23 mouse cellular contexts compared by ENCODE assay signal in genomic region chr2:25078967-25079366, GRCm38 (mm10). TPM values are rescaled to one million over a fixed set of nuclear protein-coding genes. Genes with fewer than 3 reads are reported as not detected.
DNase-seq lines count a peak whose midpoint lies in the region; ATAC-seq lines count a peak whose summit lies in the region.
"Had no signal": no experiment of that assay in that cellular context is flagged by ENCODE, and none has a peak within 500 bp of the region (broad histone marks: within the 10 kb centered on the region; RNA-seq: fewer than 3 reads in every experiment).

No protein-coding gene starts in this region.

- H3K36me3 ChIP-seq in intestine, embryonic 15.5 days, result no peaks in the 10 kb centered on the region
- no peaks in the 10 kb centered on the region for H3K36me3 ChIP-seq in intestine, embryonic 16.5 days (ENCODE audit: control insufficient read depth, insufficient read depth, low read length)
- H3K36me3 ChIP-seq in kidney, embryonic 16.5 days (ENCODE audit: insufficient read depth, low read length), result no peaks in the 10 kb centered on the region
- no peaks in the 10 kb centered on the region for H3K36me3 ChIP-seq in liver, embryonic 13.5 days
- H3K36me3 ChIP-seq: embryonic facial prominence, embryonic 13.5 days; hindbrain, embryonic 10.5 days; limb, embryonic 10.5 days; midbrain, embryonic 13.5 days had no signal

- no peak overlapping the region for H3K9ac ChIP-seq in intestine, embryonic 15.5 days
- no peak overlapping the region for H3K9ac ChIP-seq in intestine, embryonic 16.5 days (ENCODE audit: low read depth, low read length)
- no peak overlapping the region for H3K9ac ChIP-seq in kidney, embryonic 16.5 days (replicated peaks; ENCODE audit: low read length)
- H3K9ac ChIP-seq in liver, embryonic 13.5 days, result no peak overlapping the region
- H3K9ac ChIP-seq: embryonic facial prominence, embryonic 13.5 days; lung, embryonic 14.5 days; midbrain, embryonic 13.5 days had no signal

- no peak overlapping the region for H3K4me2 ChIP-seq in intestine, embryonic 15.5 days (replicated peaks)
- H3K4me2 ChIP-seq in intestine, embryonic 16.5 days (ENCODE audit: low read depth, low read length), result peak overlapping the region; percentile 8
- H3K4me2 ChIP-seq in kidney, embryonic 16.5 days (replicated peaks; ENCODE audit: low read depth, low read length), result no peak overlapping the region
- H3K4me2 ChIP-seq in liver, embryonic 13.5 days, result no peak overlapping the region
- H3K4me2 ChIP-seq: embryonic facial prominence, embryonic 13.5 days; lung, embryonic 14.5 days; midbrain, embryonic 13.5 days had no signal

- H3K9me3 ChIP-seq in intestine, embryonic 15.5 days, result no peaks in the 10 kb centered on the region
- H3K9me3 ChIP-seq in intestine, embryonic 16.5 days (ENCODE audit: control insufficient read depth, low read length), result no peaks in the 10 kb centered on the region
- H3K9me3 ChIP-seq in kidney, embryonic 16.5 days (ENCODE audit: low read length), result no peaks in the 10 kb centered on the region
- H3K9me3 ChIP-seq in liver, embryonic 13.5 days (replicated peaks), result no peaks in the 10 kb centered on the region
- H3K9me3 ChIP-seq: embryonic facial prominence, embryonic 13.5 days; hindbrain, embryonic 10.5 days; limb, embryonic 10.5 days; midbrain, embryonic 13.5 days had no signal

- intact Hi-C loops in heart, postnatal 14 days (cut with DNase I), result no loop called here

- 50% methylated on average over 1 of the region's 1 CpGs for WGBS in intestine, embryonic 15.5 days
- WGBS in intestine, embryonic 16.5 days, result 46% methylated on average over 1 of the region's 1 CpGs
- WGBS in kidney, embryonic 16.5 days, result 63% methylated on average over 1 of the region's 1 CpGs
- 65% methylated on average over 1 of the region's 1 CpGs for WGBS in liver, embryonic 13.5 days (ENCODE audit: insufficient replicate concordance)

- DNase-seq in liver, embryonic 13.5 days, result no peak
- no peak for DNase-seq in embryo, embryonic 10 days (ENCODE audit: low spot score)
- DNase-seq in heart, postnatal 14 days, result no peak
- DNase-seq: adrenal gland, adult 8-10 months; cerebellum, adult 9-11 months; gastrocnemius, postnatal 36 days; lung, embryonic 14.5 days; thymus, postnatal 36 days had no signal

- no peak overlapping the region for H3K4me3 ChIP-seq in intestine, embryonic 15.5 days (replicated peaks)
- H3K4me3 ChIP-seq in intestine, embryonic 16.5 days (ENCODE audit: low read length), result no peak overlapping the region
- H3K4me3 ChIP-seq in kidney, embryonic 16.5 days (ENCODE audit: low read length), result no peak overlapping the region
- H3K4me3 ChIP-seq in liver, embryonic 13.5 days (replicated peaks), result no peak overlapping the region
- H3K4me3 ChIP-seq: embryonic facial prominence, embryonic 13.5 days; hindbrain, embryonic 10.5 days; layer of hippocampus, adult 2 months; limb, embryonic 10.5 days; midbrain, embryonic 13.5 days; myocyte had no signal

- 0 out of 2 replicates have a peak, but pooled peaks cover 7% of the 10 kb centered on the region for H3K4me1 ChIP-seq in intestine, embryonic 15.5 days (replicated peaks)
- H3K4me1 ChIP-seq in intestine, embryonic 16.5 days (ENCODE audit: control insufficient read depth, insufficient read depth, low read length), result peaks cover 7% of the 10 kb centered on the region
- peaks cover 11% of the 10 kb centered on the region for H3K4me1 ChIP-seq in kidney, embryonic 16.5 days (ENCODE audit: insufficient read depth, low read length)
- H3K4me1 ChIP-seq in liver, embryonic 13.5 days (replicated peaks), result peaks cover 4% of the 10 kb centered on the region; the same call in 1 of the 2 replicates
- H3K4me1 ChIP-seq: embryonic facial prominence, embryonic 13.5 days; hindbrain, embryonic 10.5 days; limb, embryonic 10.5 days; midbrain, embryonic 13.5 days had no signal

- peak; percentile 55 for ATAC-seq in intestine, embryonic 15.5 days
- peak; percentile 63 for ATAC-seq in intestine, embryonic 16.5 days
- no peak for ATAC-seq in kidney, embryonic 16.5 days (ENCODE audit: low FRiP score, low TSS enrichment)
- no peak for ATAC-seq in liver, embryonic 13.5 days (ENCODE audit: low read depth)
- no peak for ATAC-seq in megakaryocyte-erythroid progenitor cell, adult 5-6 weeks (replicated peaks; ENCODE audit: low FRiP score, low TSS enrichment, poor library complexity, severe bottlenecking)
- ATAC-seq: forebrain, embryonic 16.5 days; midbrain, embryonic 13.5 days had no signal

- peak overlapping the region; percentile 25; the same call in 1 of the 2 replicates for H3K27ac ChIP-seq in intestine, embryonic 15.5 days
- peak overlapping the region; percentile 75 for H3K27ac ChIP-seq in intestine, embryonic 16.5 days (ENCODE audit: low read length)
- H3K27ac ChIP-seq in kidney, embryonic 16.5 days (ENCODE audit: low read length), result peak overlapping the region; percentile 63
- H3K27ac ChIP-seq in liver, embryonic 13.5 days, result peak overlapping the region; percentile 9; the same call in 1 of the 2 replicates
- H3K27ac ChIP-seq: embryonic facial prominence, embryonic 13.5 days; hindbrain, embryonic 10.5 days; layer of hippocampus, adult 2 months; limb, embryonic 10.5 days; midbrain, embryonic 13.5 days had no signal

- H3K27me3 ChIP-seq in intestine, embryonic 15.5 days (replicated peaks), result no peaks in the 10 kb centered on the region
- H3K27me3 ChIP-seq in intestine, embryonic 16.5 days (replicated peaks; ENCODE audit: control insufficient read depth, insufficient read depth, low read length), result no peaks in the 10 kb centered on the region
- H3K27me3 ChIP-seq in kidney, embryonic 16.5 days (ENCODE audit: insufficient read depth, low read length), result no peaks in the 10 kb centered on the region
- H3K27me3 ChIP-seq in liver, embryonic 13.5 days, result peaks cover 18% of the 10 kb centered on the region
- H3K27me3 ChIP-seq: midbrain, embryonic 13.5 days had no signal

RNA-seq across cellular contexts. Expression of gene Entpd8, which starts 1.1 kb away (rescaled TPM):
- 8.9 and 11.7 TPM in 2 replicates for polyA plus RNA-seq in intestine, embryonic 15.5 days (2015; fragmentation: Nextera tagmentation; extraction: Ambion mirVana)
- polyA plus RNA-seq in intestine, embryonic 16.5 days (2015; fragmentation: Nextera tagmentation; extraction: Ambion mirVana), result 14.3 and 16.7 TPM in 2 replicates
- polyA plus RNA-seq in kidney, embryonic 16.5 days (2015; fragmentation: Nextera tagmentation; extraction: Ambion mirVana), result 8.6 and 10.0 TPM in 2 replicates
- 1.6 and 2.2 TPM in 2 replicates for polyA plus RNA-seq in liver, embryonic 13.5 days (2015; fragmentation: Nextera tagmentation; extraction: Ambion mirVana)
- total RNA-seq in megakaryocyte-erythroid progenitor cell, adult 5-6 weeks (2014; fragmentation: Nextera tagmentation), result not detected in 2 replicates
- not detected in 2 replicates for total RNA-seq in megakaryocyte-erythroid progenitor cell, adult 5-6 weeks (2017)
- not detected for total RNA-seq in heart, postnatal 14 days (2021)
- total RNA-seq: layer of hippocampus, adult 2 months; left cerebral cortex, adult 18-20 months; megakaryocyte progenitor cell, adult 5-6 weeks had no signal
- polyA plus RNA-seq: embryonic facial prominence, embryonic 13.5 days; forebrain, embryonic 16.5 days; hindbrain, embryonic 10.5 days; limb, embryonic 10.5 days; lung, embryonic 14.5 days; midbrain, embryonic 13.5 days; myocyte had no signal

RNA-seq across cellular contexts. Expression of gene Noxa1, which starts 16.0 kb away (rescaled TPM):
- 5.6 and 10.0 TPM in 2 replicates for polyA plus RNA-seq in intestine, embryonic 15.5 days (2015; fragmentation: Nextera tagmentation; extraction: Ambion mirVana)
- 6.5 and 7.9 TPM in 2 replicates for polyA plus RNA-seq in intestine, embryonic 16.5 days (2015; fragmentation: Nextera tagmentation; extraction: Ambion mirVana)
- polyA plus RNA-seq in kidney, embryonic 16.5 days (2015; fragmentation: Nextera tagmentation; extraction: Ambion mirVana), result 0.39 and 0.65 TPM in 2 replicates
- polyA plus RNA-seq in liver, embryonic 13.5 days (2015; fragmentation: Nextera tagmentation; extraction: Ambion mirVana), result 1.1 and 1.6 TPM in 2 replicates
- not detected in 2 replicates for total RNA-seq in megakaryocyte-erythroid progenitor cell, adult 5-6 weeks (2014; fragmentation: Nextera tagmentation)
- total RNA-seq in megakaryocyte-erythroid progenitor cell, adult 5-6 weeks (2017), result 1.1 TPM in 1 of 2 replicates, not detected in the other
- not detected for total RNA-seq in heart, postnatal 14 days (2021)
- total RNA-seq: adrenal gland, adult 8-10 months; gastrocnemius, postnatal 36 days; layer of hippocampus, adult 2 months; left cerebral cortex, adult 18-20 months; megakaryocyte progenitor cell, adult 5-6 weeks had no signal
- polyA plus RNA-seq: embryonic facial prominence, embryonic 13.5 days; forebrain, embryonic 16.5 days; heart, embryonic 16.5 days; myocyte; neural tube, embryonic 14.5 days had no signal

RNA-seq across cellular contexts. Expression of gene Nsmf, which starts 24.8 kb away (rescaled TPM):
- 48.8 and 50.6 TPM in 2 replicates for polyA plus RNA-seq in intestine, embryonic 15.5 days (2015; fragmentation: Nextera tagmentation; extraction: Ambion mirVana)
- 39.1 and 45.5 TPM in 2 replicates for polyA plus RNA-seq in intestine, embryonic 16.5 days (2015; fragmentation: Nextera tagmentation; extraction: Ambion mirVana)
- polyA plus RNA-seq in kidney, embryonic 16.5 days (2015; fragmentation: Nextera tagmentation; extraction: Ambion mirVana), result 101 and 103 TPM in 2 replicates
- 8.0 and 10.2 TPM in 2 replicates for polyA plus RNA-seq in liver, embryonic 13.5 days (2015; fragmentation: Nextera tagmentation; extraction: Ambion mirVana)
- total RNA-seq in megakaryocyte-erythroid progenitor cell, adult 5-6 weeks (2014; fragmentation: Nextera tagmentation), result 17.1 and 34.5 TPM in 2 replicates
- 5.9 and 21.1 TPM in 2 replicates for total RNA-seq in megakaryocyte-erythroid progenitor cell, adult 5-6 weeks (2017)
- total RNA-seq in heart, postnatal 14 days (2021), result 10 to 100 TPM; 33.6 to 35.4 TPM

Comparison
In these comparisons a context has a peak if more than half of its experiments do, and no peak if none do; other contexts are left out.
1. ATAC-seq: peak in intestine, embryonic 15.5 days (single experiment) and intestine, embryonic 16.5 days (single experiment); none in kidney, embryonic 16.5 days (single experiment), liver, embryonic 13.5 days (single experiment) and megakaryocyte-erythroid progenitor cell, adult 5-6 weeks (single experiment).
2. H3K27ac ChIP-seq: peak in every context shown above with its lines; median percentile 75 in intestine, embryonic 16.5 days; 63 in kidney, embryonic 16.5 days; 25 in intestine, embryonic 15.5 days; 9 in liver, embryonic 13.5 days.